Mouse (Mus musculus): ENCODE results near the gene Bub1.

GRCm38 (mm10) chr2:127846008-127846407, 14.3 kb upstream of the Bub1 start:
- no peak for TF ChIP-seq CTCF (IDR thresholded peaks at IDR 0.05; ENCODE audit: borderline replicate concordance, insufficient read depth, low read depth, low read length)
- TF ChIP-seq POLR2A (IDR thresholded peaks at IDR 0.05; ENCODE audit: borderline replicate concordance, insufficient read depth, low read length): no peak
